Mouse (Mus musculus): Measurements from ENCODE around the gene Olfr1241.

DNA sequence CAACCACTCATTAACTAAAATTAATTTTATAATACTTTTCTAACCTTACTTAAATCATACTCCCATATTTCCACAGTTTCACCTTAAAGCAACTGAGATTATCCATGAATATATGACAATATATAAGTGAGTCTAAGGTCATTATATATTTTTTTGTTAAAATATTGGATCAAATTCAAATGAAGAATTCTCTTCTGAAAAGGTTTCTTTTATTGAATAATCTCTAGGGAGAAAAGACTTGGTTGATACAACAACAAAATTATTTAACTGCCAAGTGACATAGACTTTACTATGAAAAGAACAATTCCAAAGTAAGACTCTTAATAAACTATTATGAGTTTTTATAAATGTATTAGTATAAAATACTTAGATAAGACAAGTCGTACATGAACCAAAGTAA is 44.5 kb upstream of the Olfr1241 start, which contains the start of gene Olfr1243:
- TF ChIP-seq POLR2A (IDR thresholded peaks at IDR 0.05; ENCODE audit: borderline replicate concordance, low read depth, low read length), result no peak
- TF ChIP-seq CTCF (IDR thresholded peaks at IDR 0.05; ENCODE audit: low read depth, low read length), result no peak

Data from bone marrow macrophage, adult 2 months (primary cell).